Mouse (Mus musculus) heart, postnatal 14 days (tissue): ENCODE measurements around the gene Hoxa11. TPM values are rescaled to one million over a fixed set of nuclear protein-coding genes. Genes with fewer than 3 reads are reported as not detected.

Experiments
- DNase-seq, 2 experiments: peaks; one replicate each; pipeline ENCODE4 v3.0.0; 2021 to 2022
- intact Hi-C: fragments of 180-260 bp; cut with DNase I; formaldehyde crosslinking; loops from one replicate; pipeline ENCODE4 v1.15.1; 2025
- total RNA-seq, 2 experiments: library from RNA; stranded (reverse); gene quantifications; 2 replicates each; pipeline ENCODE4 v1.2.3; 2021

Gene Hoxa11
- total RNA-seq, 2 experiments from 2014 or later = not detected

DNA sequence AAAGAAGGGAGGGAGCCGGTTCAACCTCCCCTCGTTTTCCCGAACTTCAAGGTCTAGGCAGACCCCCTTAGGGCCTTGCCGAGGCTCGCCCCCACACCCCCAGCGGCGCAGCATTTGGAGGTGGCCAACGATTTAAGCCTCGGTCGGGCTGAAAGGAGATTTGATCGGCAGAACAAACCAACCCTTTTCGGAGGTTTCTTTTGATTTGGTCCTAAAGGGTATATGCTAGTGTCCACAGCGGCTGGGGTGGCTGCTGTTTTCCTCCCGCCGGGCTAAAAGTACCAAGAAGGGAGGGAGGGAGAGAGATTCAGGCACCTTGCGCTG, 3.8 kb upstream of the Hoxa11 start:
- intact Hi-C loops = no loop called here
- DNase-seq = no peak

- intact Hi-C loops = no loop called here
- no peak for DNase-seq
Observed at GRCm38 (mm10) chr6:52248638-52249414, 3.2 kb upstream of the Hoxa11 start.

- intact Hi-C loops = no loop called here
- no peak for DNase-seq
Observed at GRCm38 (mm10) chr6:52247766-52248637, 2.4 kb upstream of the Hoxa11 start.

GRCm38 (mm10) chr6:52246916-52247315, 1.3 kb upstream of the Hoxa11 start:
- intact Hi-C loops = no loop called here
- no peak for DNase-seq

GRCm38 (mm10) chr6:52246403-52246803, 793 bp upstream of the Hoxa11 start:
- DNase-seq = no peak
- intact Hi-C loops = no loop called here

GRCm38 (mm10) chr6:52245040-52245756, 412 bp downstream of the Hoxa11 start:
- DNase-seq = no peak
- intact Hi-C loops = no loop called here

DNA sequence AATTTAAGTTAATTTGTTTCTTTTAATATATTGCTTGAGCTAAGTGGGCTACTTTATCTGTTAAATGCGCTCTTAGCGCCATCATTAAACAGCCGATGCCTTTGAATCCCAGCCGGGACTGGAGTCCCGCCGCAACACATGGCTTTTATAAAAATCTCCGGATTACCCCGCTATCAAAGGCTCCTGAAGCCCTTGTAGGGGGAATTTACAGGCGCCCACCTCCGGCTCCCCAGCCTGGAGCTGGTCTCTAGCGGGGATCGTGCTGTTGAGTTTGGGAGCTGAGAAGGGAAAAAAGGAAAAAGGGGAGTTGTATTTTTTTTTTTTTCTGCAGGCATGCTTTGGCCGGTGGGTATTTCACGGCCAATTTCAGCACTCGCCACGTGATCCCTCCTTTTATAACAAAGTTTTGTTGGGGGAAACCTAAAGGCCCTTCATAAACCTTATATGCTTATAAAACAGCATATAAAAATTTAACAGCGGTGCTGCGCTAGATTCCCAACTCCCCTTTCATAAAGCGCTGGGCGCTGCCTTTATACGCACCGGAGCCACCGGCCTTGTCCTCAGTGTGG, 1.1 kb downstream of the Hoxa11 start:
- intact Hi-C loops = no loop called here

GRCm38 (mm10) chr6:52243681-52244121, 1.9 kb downstream of the Hoxa11 start:
- intact Hi-C loops = no loop called here
- no peak for DNase-seq

More for the DNA sequence above, 1.1 kb downstream of the Hoxa11 start:
- no peak for DNase-seq

DNA sequence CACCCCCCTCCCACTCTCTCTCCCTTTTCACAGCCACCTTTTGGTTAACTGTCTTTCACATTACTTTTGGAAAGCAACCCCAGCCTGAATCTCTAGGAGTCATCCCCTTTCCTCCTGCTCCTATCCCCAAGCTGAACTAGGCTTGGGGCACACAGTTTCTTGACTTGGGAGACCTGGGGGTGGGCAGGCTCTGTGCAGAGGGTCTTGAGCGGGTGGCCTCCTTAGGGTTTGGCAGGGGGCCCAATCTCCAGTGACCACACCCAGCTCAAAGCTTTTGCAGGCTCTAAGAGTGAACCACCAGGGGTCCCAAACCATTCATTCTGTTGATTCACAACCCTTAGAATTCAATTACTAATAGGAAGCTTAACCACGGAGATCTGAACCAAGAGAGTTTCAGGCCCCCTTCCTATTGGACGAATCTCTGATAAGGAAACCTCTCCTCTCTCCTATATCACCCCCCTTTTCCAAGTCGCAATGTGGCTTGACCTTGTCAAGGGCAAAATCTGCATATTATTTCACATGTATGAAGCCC, 2.7 kb downstream of the Hoxa11 start:
- intact Hi-C loops = no loop called here
- peak in 1 of 2 experiments; percentile 0 for DNase-seq

DNA sequence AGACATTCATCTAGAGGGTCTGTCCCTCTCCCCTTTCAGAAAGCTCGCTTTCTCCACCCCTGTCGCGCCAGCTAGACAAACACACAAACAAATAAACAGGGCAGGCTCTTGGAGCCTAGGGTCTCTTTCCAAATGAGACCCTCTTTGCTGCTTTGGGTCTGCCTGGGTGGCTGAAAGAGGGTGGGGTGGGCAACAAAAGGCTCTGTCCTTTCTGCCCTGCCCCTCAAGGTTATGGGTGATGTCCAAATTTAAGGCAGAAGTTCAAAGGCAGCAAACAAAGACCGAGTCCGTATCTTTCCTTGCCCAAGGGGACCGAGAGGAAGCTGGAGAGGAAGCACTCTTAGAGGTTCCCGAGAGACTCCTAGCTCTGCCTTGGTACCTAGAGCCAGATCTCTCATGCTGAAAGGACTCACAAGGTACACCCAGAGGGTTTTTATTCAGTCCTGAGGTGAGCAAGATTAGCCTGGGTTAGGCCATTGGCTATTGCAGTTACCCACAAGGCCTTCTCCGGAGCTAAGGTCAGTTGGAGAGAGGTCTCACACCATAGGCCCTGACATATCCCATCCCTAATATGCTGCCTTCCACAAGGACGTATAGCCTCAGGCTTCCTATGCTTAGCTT, 4.5 kb downstream of the Hoxa11 start:
- no peak for DNase-seq
- intact Hi-C loops = no loop called here

DNA sequence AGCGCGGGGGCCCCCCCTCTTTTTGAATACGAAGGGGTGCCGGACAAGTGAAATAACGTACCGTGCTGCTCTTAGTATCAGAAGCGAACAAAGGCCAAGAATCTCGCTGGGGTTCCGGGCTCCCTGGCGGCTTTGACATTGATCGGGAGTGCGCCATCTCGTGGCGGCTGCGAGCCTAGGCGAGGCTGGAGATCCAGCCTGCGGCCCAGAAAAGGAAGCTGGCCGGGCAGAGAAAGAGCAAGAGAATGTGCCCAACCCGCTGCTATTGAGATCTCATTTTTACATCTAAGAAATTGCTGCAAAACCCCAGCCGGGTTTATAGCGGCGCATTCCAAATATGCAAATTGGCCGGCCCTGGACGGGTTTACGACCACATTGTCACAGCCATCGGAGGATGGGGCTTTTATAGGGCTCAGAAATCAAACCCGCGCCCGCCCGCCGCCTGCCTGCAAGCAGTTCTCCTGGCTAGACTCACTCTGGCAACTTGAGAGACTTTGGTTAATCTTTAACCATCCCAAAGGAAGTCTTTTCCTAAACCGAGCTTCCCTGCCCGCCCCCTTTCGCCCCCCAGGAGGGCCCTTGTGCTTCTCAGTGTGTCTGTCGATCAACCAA, 5.1 kb downstream of the Hoxa11 start, which contains the start of gene Hoxa10:
TSS of gene Hoxa10 (minus strand) at position 466 of the 612 bp plus-strand sequence.
- intact Hi-C loops = no loop called here
- DNase-seq = peak; percentile 78 to 86

GRCm38 (mm10) chr6:52239625-52240388, 5.8 kb downstream of the Hoxa11 start:
- intact Hi-C loops = no loop called here
- no peak for DNase-seq

DNA sequence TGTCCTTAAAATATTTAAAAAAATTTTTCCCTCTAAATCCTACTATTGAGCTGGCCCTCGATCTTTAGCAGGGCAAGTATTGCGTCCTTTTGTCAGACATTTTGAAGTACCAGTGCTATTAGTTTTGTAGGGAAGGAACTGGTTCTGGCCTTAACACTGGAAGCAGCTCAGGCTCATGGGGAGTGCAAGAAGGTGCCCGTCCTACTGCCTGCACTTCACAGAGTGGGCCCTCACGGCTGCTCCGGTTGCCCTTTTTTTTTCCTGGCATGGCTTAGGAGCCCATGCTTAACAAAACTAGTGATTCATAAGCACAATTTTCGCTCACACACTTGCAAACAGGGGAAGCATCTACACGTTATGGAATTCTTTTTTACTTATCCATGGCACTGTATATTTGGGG, 6.6 kb downstream of the Hoxa11 start:
- peak in 1 of 2 experiments; percentile 2 for DNase-seq
- intact Hi-C loops = no loop called here

DNA sequence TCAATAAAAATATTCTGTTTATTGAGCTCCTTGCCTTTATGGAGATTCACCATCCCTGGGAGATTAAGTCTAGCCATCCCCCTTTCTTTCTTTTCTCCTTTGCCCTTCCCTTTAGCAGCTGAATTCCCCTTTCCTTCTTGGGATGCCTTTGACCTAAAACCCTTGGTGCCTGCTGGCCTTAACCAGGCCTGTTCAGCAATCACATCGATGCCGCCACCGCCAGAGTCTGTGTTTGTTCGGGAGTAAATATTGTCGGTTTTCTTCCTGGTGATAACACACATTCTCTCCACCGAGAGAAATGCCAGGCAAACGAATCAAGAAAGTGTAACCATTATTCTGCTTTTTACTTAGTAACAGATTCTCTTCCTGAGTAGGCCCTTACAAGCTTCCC, 7.5 kb downstream of the Hoxa11 start:
- DNase-seq = peak in 1 of 2 experiments; percentile 1
- intact Hi-C loops = no loop called here

DNA sequence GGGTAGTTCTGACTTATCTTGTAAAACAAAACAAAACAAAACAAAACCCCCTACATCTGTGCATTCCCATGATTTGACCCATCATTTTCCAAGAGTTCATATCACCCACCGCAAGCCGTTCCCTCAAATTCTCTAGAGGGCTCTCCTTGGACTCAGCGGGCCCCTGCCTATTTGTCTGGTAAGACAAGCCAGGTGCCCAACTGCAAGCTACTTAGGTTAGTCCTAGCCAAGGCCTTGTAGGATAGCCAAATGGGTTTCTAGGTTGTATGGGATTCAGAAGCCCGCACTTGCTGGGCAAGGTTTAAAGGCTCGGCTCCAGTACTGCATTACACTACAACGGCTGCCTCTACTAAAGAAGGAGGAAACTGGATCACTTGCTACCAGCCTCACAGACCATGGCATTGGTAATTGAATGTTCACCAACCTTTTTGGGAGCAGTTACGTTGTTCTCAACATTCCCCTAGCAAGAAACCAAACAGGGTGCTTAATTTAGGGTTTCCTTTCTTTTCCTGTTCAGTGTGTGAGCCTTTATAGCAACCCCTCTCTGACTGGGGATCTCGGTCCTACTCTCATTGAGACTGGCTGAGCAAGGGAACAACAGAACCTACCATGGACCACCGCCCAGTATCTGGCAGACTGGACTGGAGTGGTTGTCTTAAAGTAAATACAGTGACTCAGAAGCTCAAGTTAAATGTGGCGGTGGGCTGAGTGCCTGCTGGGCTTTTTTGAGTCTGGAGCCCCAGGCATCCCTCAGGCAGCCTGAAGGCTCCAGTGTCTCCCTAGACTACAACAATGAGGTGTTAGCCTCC, 8.1 kb downstream of the Hoxa11 start:
- DNase-seq = peak in 1 of 2 experiments; percentile 1
- intact Hi-C loops = no loop called here

GRCm38 (mm10) chr6:52236806-52237205, 8.8 kb downstream of the Hoxa11 start:
- intact Hi-C loops = no loop called here
- no peak for DNase-seq

DNA sequence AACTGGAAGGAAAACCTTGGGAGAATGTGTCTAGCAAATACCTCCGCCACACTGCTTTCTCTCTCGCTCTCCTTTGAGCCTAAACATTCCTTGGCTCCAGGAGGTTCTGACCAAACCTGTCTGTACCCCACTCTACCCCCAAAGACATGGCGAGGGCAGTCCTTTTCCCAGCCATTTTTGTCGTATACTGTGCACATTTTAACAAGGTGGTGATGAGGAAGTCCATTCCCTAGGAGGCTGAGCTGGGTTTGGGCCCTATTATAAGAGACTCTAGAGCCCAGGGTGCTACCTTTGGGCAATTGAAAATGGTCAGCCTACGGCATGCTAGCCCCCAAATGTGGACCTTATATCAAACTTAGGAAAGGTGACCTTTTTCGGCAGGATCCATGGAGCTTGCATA, 9.7 kb downstream of the Hoxa11 start:
- DNase-seq = no peak
- intact Hi-C loops = no loop called here

GRCm38 (mm10) chr6:52235267-52235666, 10.3 kb downstream of the Hoxa11 start:
- DNase-seq = no peak
- intact Hi-C loops = no loop called here
